ENCODE assay signal across 21 mouse cellular contexts in the genomic region with DNA sequence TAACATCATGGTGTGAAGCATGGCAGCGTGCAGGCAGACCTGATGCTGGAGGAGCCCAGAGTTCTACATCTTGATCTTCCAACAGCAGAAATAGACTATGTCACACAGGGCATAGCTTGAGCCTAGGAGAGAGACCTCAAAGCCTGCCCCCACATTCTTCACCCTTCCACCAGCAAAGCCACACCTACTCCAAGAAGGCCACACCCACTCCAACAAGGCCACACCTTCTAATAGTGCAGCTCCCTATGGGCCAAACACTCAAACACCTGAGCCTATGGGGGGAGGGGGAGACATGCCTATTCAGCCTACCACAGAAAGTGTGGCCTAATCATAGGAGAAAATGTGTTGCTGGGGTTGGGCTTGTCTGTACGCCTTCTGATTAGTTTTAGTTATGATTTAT.
DNase-seq lines count a peak whose midpoint lies in the region; ATAC-seq lines count a peak whose summit lies in the region.
"Had no signal": no experiment of that assay in that cellular context is flagged by ENCODE, and none has a peak within 500 bp of the region (broad histone marks: within the 10 kb centered on the region; RNA-seq: fewer than 3 reads in every experiment).

No protein-coding gene starts in this region.

- peaks cover 22% of the 10 kb centered on the region for H3K36me3 ChIP-seq in liver, embryonic 12.5 days
- no peaks in the 10 kb centered on the region for H3K36me3 ChIP-seq in liver, embryonic 11.5 days (ENCODE audit: control insufficient read depth, insufficient read depth, low read length)
- H3K36me3 ChIP-seq: embryonic facial prominence, embryonic 12.5 days; G1E had no signal

- peaks cover 10% of the 10 kb centered on the region; the same call in 1 of the 2 replicates for H3K4me1 ChIP-seq in liver, embryonic 12.5 days
- H3K4me1 ChIP-seq in liver, embryonic 11.5 days (replicated peaks; ENCODE audit: control insufficient read depth, insufficient read depth, low read length): no peaks in the 10 kb centered on the region
- H3K4me1 ChIP-seq: embryonic facial prominence, embryonic 10.5 days; embryonic facial prominence, embryonic 12.5 days; forebrain, embryonic 12.5 days had no signal

- H3K4me3 ChIP-seq in liver, embryonic 12.5 days: no peak overlapping the region
- H3K4me3 ChIP-seq in liver, embryonic 11.5 days (ENCODE audit: low read depth, low read length): no peak overlapping the region
- H3K4me3 ChIP-seq: embryonic facial prominence, embryonic 10.5 days; embryonic facial prominence, embryonic 12.5 days; forebrain, embryonic 12.5 days had no signal

- 89% methylated on average over 2 of the region's 2 CpGs for WGBS in liver, embryonic 12.5 days (ENCODE audit: insufficient replicate concordance)
- 95% methylated on average over 2 of the region's 2 CpGs for WGBS in liver, embryonic 11.5 days

- 0 out of 2 replicates have a peak, but pooled peaks have one; percentile 35 for ATAC-seq in liver, embryonic 12.5 days
- no peak for ATAC-seq in liver, embryonic 11.5 days (replicated peaks; ENCODE audit: low FRiP score)
- ATAC-seq: activated CD4-positive, CD25-positive, alpha-beta regulatory T cell, adult 4 months; forebrain, embryonic 14.5 days; forebrain, embryonic 16.5 days; Patski had no signal

- H3K27ac ChIP-seq in liver, embryonic 12.5 days: no peak overlapping the region
- no peak overlapping the region for H3K27ac ChIP-seq in liver, embryonic 11.5 days (ENCODE audit: low read depth, low read length)
- H3K27ac ChIP-seq: embryonic facial prominence, embryonic 10.5 days; embryonic facial prominence, embryonic 12.5 days; forebrain, embryonic 12.5 days had no signal

- no peak for DNase-seq in liver, embryonic 11.5 days (ENCODE audit: low spot score)
- peak; percentile 56 for DNase-seq in R1 (ENCODE audit: low read depth, low spot score)
- DNase-seq in lung, adult 18-20 months: no peak
- DNase-seq in left cerebral cortex, postnatal 4 days: no peak
- DNase-seq: adrenal gland, adult 8-10 months; adrenal gland, postnatal 14 days; adrenal gland, postnatal 36 days; cerebellum, adult 11-12 months; cerebellum, adult 2 months; cerebellum, adult 9-10 months; cerebellum, postnatal 10 days; cerebellum, postnatal 25 days had no signal

- no peak overlapping the region for H3K4me2 ChIP-seq in liver, embryonic 12.5 days
- H3K4me2 ChIP-seq in liver, embryonic 11.5 days: no peak overlapping the region
- H3K4me2 ChIP-seq: embryonic facial prominence, embryonic 12.5 days; forebrain, embryonic 12.5 days had no signal

- H3K27me3 ChIP-seq in liver, embryonic 12.5 days (replicated peaks): no peaks in the 10 kb centered on the region
- H3K27me3 ChIP-seq in liver, embryonic 11.5 days (replicated peaks; ENCODE audit: control insufficient read depth, insufficient read depth, low read length): no peaks in the 10 kb centered on the region
- H3K27me3 ChIP-seq: embryonic facial prominence, embryonic 12.5 days; forebrain, embryonic 12.5 days; Patski had no signal

- intact Hi-C loops in left cerebral cortex, postnatal 4 days (cut with DNase I): no loop called here

- no peak overlapping the region for H3K9ac ChIP-seq in liver, embryonic 12.5 days
- no peak overlapping the region for H3K9ac ChIP-seq in liver, embryonic 11.5 days (ENCODE audit: low read depth, low read length)
- H3K9ac ChIP-seq: embryonic facial prominence, embryonic 12.5 days; forebrain, embryonic 12.5 days had no signal

- H3K9me3 ChIP-seq in liver, embryonic 12.5 days (replicated peaks): no peaks in the 10 kb centered on the region
- H3K9me3 ChIP-seq in liver, embryonic 11.5 days (ENCODE audit: control insufficient read depth, low read length): no peaks in the 10 kb centered on the region
- H3K9me3 ChIP-seq: embryonic facial prominence, embryonic 10.5 days; embryonic facial prominence, embryonic 12.5 days; forebrain, embryonic 12.5 days; G1E had no signal
